Mouse (Mus musculus) CD4-positive helper T cell, adult 2 months (primary cell): ENCODE measurements around the gene Mbtps2.
A peak's percentile ranks its signal among the peaks of the same experiment; 100 is the strongest.

Experiments used
- DNase-seq: peaks from one replicate; pipeline ENCODE4 v3.0.0-alpha.2; 2012; ENCODE audit warnings: low read depth, missing footprints, low spot score

Gene Mbtps2

GRCm38 (mm10) chrX:157598186-157598996, at the start of gene Mbtps2:
Mbtps2 (minus strand) TSS chrX:157598715.
- DNase-seq = peak; percentile 83

- no peak for DNase-seq
Measured at GRCm38 (mm10) chrX:157646399-157646798, 47.9 kb upstream of the Mbtps2 start.

GRCm38 (mm10) chrX:157644700-157645099, 46.2 kb upstream of the Mbtps2 start:
- no peak for DNase-seq

- DNase-seq = peak; percentile 36
Measured at GRCm38 (mm10) chrX:157644300-157644699, 45.8 kb upstream of the Mbtps2 start.

DNA sequence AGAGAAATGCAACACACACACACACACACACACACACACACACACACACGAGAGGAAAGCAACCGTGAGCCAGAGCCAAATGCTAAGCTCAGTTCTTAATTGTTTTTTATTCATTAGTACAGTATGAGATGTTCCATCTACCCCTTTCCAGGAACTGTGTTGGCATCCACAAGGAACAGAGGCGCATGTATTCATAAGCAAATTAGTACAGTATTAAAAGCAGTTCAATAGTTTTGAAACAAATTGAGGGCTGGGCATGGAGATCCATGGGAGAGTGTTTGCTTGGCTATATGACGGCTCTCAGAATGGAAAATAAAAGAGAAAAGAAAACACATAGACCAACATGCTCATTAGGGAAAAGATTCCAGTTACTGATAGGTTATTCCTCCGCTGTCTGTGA, 44.3 kb upstream of the Mbtps2 start:
- DNase-seq = no peak

DNA sequence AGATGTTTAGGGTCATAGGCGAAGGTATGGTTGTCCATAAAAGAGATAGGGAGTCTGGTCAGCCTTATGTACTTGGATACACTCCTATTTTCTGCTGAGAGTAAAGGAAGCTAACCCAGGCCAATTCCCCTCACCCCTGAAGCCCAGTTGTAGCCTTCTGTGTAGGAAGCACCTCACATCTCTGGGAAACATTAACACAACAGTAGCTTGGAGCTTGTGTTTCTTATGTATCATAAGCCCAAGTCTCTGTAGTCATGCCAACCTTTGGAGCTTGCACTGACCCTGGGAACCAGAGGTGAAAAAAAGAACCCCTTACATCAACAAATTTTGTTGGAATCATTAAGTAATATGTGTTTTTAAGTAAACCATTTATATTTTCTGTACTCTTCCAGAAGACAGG, 38.7 kb upstream of the Mbtps2 start:
- DNase-seq = no peak

DNA sequence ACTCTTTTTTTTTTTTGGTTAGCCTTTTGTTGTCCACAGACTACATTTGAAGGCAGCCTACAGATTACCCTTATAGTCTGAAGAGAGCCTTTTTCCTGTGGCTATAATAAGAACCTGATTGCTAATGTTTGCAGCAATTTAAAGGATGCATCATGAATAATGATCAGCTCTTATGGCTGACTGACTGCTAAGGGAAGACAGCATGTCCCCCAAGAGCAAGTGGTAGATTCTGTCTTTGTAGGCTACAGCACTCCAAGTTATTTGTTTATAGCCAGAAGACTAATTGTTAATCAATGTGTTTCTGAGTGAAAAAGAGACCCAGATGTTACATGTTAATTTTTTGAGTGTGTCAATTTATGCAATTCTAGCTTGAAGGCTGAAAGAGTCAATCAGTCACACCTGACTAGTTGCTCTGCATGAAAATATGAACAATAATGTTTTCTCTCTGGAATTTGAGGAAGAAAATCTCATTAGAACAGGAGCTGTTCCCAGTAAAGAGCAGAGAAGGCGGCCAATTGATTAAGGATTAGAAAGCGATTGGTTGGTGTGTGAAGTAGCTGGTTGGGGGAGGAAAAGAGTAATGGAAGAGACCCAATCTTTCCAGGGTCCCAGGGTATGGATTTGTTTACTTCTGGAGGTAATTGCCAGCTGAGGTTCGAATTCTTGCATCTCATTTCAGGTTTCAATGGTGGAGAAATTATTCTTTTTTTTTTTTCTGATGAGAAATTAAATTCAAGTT, 35.3 kb upstream of the Mbtps2 start:
- DNase-seq = no peak

GRCm38 (mm10) chrX:157630341-157630740, 31.8 kb upstream of the Mbtps2 start:
- DNase-seq = no peak

- DNase-seq = no peak
Measured at GRCm38 (mm10) chrX:157612894-157613293, 14.4 kb upstream of the Mbtps2 start.

- no peak for DNase-seq
Measured at GRCm38 (mm10) chrX:157601450-157601849, 2.9 kb upstream of the Mbtps2 start.

GRCm38 (mm10) chrX:157597585-157598185, 830 bp downstream of the Mbtps2 start:
- no peak for DNase-seq

GRCm38 (mm10) chrX:157596802-157597201, 1.7 kb downstream of the Mbtps2 start:
- DNase-seq = peak; percentile 23

- no peak for DNase-seq
Measured at GRCm38 (mm10) chrX:157595927-157596326, 2.6 kb downstream of the Mbtps2 start.

DNA sequence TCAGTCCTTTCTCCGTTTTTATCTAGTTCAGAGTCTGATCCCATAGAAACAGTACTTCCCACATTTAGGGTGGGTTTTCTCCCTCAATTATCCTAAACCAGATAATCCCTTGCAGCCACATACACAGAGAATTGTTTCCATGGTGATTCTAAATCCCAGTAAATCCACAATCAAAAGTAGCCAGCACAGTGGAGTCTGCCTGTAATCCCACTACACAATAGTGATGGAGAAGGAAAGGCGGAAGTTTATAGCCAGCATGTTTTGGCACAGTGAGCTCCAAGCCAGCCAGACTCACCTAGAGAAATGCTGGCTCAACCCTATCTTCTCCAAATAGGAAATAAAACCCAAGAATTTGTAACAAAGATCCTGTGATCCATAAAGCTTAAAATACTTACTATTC, 3.9 kb downstream of the Mbtps2 start:
- no peak for DNase-seq

- DNase-seq = no peak
Measured at GRCm38 (mm10) chrX:157587001-157587400, 11.5 kb downstream of the Mbtps2 start.

DNA sequence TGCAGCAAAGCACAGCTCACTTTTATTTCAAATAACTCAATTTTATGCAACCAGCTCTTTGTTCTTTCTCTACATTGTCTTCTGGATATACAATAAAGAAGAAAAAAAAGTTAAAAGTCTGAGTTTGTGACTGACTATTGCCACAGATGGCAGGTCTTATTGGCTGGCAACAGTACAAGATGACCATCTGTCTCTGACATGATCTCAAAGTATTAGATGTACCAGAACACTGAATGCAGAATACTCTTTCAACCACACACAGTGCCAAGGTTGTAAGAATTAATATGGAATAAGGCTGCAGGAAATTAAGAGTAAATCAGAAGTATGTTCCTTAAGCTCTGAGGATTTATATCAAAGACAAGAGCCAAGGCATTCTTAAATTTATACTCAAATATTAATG, 12.1 kb downstream of the Mbtps2 start:
- DNase-seq = no peak

DNA sequence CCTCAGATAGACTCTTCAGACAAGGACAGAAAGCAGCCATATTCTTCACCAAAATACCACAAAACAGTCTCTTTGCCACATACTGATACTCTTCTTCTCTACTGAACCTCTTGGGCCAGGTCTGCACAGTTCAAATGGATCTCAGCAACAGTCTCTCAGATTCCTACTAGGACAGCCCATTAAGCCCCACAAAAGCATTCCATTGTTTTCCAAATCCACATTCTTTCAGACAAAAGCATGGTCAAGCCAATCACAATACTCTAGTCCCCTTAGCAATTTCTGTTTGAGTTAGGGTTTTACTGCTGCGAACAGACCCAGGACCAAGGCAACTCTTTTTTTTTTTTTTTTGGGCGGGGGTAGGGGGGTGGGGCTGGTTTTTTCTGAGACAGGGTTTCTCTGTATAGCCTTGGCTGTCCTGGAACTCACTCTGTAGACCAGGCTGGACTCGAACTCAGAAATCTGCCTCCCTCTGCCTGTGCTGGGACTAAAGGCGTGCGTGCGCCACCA, 19.4 kb downstream of the Mbtps2 start:
- no peak for DNase-seq

DNA sequence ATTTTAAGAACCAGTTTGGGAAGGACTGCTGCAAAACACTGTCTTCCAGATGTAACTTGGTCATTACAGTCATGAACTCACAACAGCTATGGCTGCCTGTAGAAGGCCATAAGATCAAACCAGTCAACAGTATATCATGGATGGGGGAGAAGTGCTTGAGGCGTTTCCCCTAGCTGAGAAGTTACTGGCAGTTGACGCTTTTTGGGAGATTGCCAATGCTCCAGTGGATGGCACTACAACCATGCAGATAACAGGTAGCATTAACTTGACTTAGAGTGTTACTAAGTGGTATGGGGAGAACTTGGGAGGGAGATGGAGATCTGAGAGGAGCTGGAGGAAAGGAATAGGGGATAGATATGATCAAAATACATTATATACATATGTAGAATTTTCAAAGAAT, 23.8 kb downstream of the Mbtps2 start:
- no peak for DNase-seq

- DNase-seq = no peak
Measured at GRCm38 (mm10) chrX:157568840-157569239, 29.7 kb downstream of the Mbtps2 start, which contains the start of gene Yy2. Yy2 (minus strand) TSS chrX:157568985.

- peak; percentile 11 for DNase-seq
Measured at GRCm38 (mm10) chrX:157563794-157564193, 34.7 kb downstream of the Mbtps2 start.

GRCm38 (mm10) chrX:157547082-157547481, 51.4 kb downstream of the Mbtps2 start:
- no peak for DNase-seq

- DNase-seq = no peak
Measured at GRCm38 (mm10) chrX:157506400-157506799, 92.1 kb downstream of the Mbtps2 start.
